Mouse (Mus musculus): Measurements from ENCODE around the gene Mxd1. TPM values are rescaled to one million over a fixed set of nuclear protein-coding genes. Genes with fewer than 3 reads are reported as not detected.

The Mxd1 gene
- polyA plus RNA-seq, 1 experiment from 2014 or later, result 30.4 TPM

DNA sequence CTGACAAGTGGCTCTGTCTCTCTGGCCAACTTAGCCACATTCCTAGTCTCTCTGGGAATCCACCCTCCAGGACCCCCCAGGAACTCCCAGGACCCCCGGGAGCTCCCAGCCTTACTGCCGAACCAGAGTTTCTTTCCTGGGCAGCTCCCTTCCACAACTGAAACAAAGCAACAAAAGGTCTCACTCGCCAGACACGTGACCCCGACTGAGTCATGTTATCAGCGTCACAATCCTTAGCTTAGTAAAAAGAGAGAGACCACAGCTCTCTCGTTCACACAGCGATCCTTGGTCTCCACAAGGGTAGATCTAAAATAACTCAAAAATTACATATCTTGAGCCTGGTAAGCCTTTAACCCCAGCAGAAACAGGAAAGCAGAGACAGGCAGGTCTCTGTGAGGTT lies 27.2 kb downstream of the Mxd1 start:
- H3K27me3 ChIP-seq, result no peaks in the 10 kb centered on the region
- no peak overlapping the region for H3K4me2 ChIP-seq (replicated peaks)
- H3K9ac ChIP-seq, result no peak overlapping the region
- H3K36me3 ChIP-seq, result no peaks in the 10 kb centered on the region
- WGBS, result 62% methylated on average over 8 of the region's 8 CpGs
- ATAC-seq (ENCODE audit: low FRiP score), result no peak
- H3K9me3 ChIP-seq (replicated peaks), result no peaks in the 10 kb centered on the region
- no peak overlapping the region for H3K27ac ChIP-seq
- H3K4me3 ChIP-seq, result no peak overlapping the region
- H3K4me1 ChIP-seq, result no peaks in the 10 kb centered on the region

- no peak overlapping the region for H3K4me3 ChIP-seq
- no peaks in the 10 kb centered on the region for H3K27me3 ChIP-seq
- H3K4me1 ChIP-seq, result no peaks in the 10 kb centered on the region
- H3K27ac ChIP-seq, result no peak overlapping the region
- no peak overlapping the region for H3K4me2 ChIP-seq (replicated peaks)
- 92% methylated on average over 8 of the region's 8 CpGs for WGBS
- no peaks in the 10 kb centered on the region for H3K36me3 ChIP-seq
- ATAC-seq (ENCODE audit: low FRiP score), result no peak
- no peaks in the 10 kb centered on the region for H3K9me3 ChIP-seq (replicated peaks)
- no peak overlapping the region for H3K9ac ChIP-seq
Observed at GRCm38 (mm10) chr6:86640776-86641175, 28.2 kb downstream of the Mxd1 start.

GRCm38 (mm10) chr6:86640161-86640560 lies 28.8 kb downstream of the Mxd1 start:
- H3K9ac ChIP-seq, result no peak overlapping the region
- no peak for ATAC-seq (ENCODE audit: low FRiP score)
- no peaks in the 10 kb centered on the region for H3K27me3 ChIP-seq
- no peaks in the 10 kb centered on the region for H3K4me1 ChIP-seq
- no peaks in the 10 kb centered on the region for H3K9me3 ChIP-seq (replicated peaks)
- H3K4me2 ChIP-seq (replicated peaks), result no peak overlapping the region
- 83% methylated on average over 3 of the region's 3 CpGs for WGBS
- no peak overlapping the region for H3K4me3 ChIP-seq
- no peaks in the 10 kb centered on the region for H3K36me3 ChIP-seq
- no peak overlapping the region for H3K27ac ChIP-seq

GRCm38 (mm10) chr6:86639180-86640160 lies 29.5 kb downstream of the Mxd1 start:
- no peak overlapping the region for H3K9ac ChIP-seq
- H3K4me2 ChIP-seq (replicated peaks), result no peak overlapping the region
- H3K4me3 ChIP-seq, result no peak overlapping the region
- H3K27ac ChIP-seq, result no peak overlapping the region
- no peak for ATAC-seq (ENCODE audit: low FRiP score)
- H3K27me3 ChIP-seq, result no peaks in the 10 kb centered on the region
- WGBS, result 78% methylated on average over 18 of the region's 18 CpGs
- H3K4me1 ChIP-seq, result no peaks in the 10 kb centered on the region
- no peaks in the 10 kb centered on the region for H3K9me3 ChIP-seq (replicated peaks)
- H3K36me3 ChIP-seq, result no peaks in the 10 kb centered on the region

DNA sequence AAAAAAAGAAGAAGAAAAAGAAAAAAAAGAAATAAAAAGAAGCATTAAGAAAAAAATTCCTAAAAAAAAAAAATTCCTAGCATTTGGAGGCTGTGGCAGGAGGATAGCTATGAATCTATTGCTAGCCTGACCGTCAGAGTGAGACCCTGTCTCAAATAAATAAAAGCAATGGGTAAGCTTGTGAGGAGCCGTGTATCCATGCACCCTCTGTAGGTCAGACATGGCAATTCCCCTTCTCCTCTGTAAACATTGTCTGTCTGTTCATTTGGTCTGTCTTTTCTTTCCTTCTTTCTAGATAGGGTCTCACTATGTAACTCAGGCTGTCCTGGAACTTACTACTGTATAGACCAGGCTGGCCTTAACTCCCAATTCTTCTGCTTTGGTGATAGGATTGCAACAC lies 30.5 kb downstream of the Mxd1 start:
- Histone ChIP-seq H3K9me3 (replicated peaks) (no peaks in the 10 kb centered on the region), H3K36me3 (no peaks in the 10 kb centered on the region), H3K4me2 (replicated peaks) (no peak overlapping the region), H3K4me1 (no peaks in the 10 kb centered on the region), H3K9ac (no peak overlapping the region), H3K27ac (no peak overlapping the region), H3K4me3 (no peak overlapping the region), H3K27me3 (no peaks in the 10 kb centered on the region)
- 17% methylated on average over 2 of the region's 2 CpGs for WGBS
- no peak for ATAC-seq (ENCODE audit: low FRiP score)

- H3K4me2 ChIP-seq (replicated peaks), result no peak overlapping the region
- H3K4me3 ChIP-seq, result no peak overlapping the region
- H3K9me3 ChIP-seq (replicated peaks), result no peaks in the 10 kb centered on the region
- 59% methylated on average over 2 of the region's 2 CpGs for WGBS
- H3K36me3 ChIP-seq, result no peaks in the 10 kb centered on the region
- no peaks in the 10 kb centered on the region for H3K27me3 ChIP-seq
- ATAC-seq (ENCODE audit: low FRiP score), result no peak
- no peaks in the 10 kb centered on the region for H3K4me1 ChIP-seq
- H3K27ac ChIP-seq, result no peak overlapping the region
- no peak overlapping the region for H3K9ac ChIP-seq
Observed at GRCm38 (mm10) chr6:86637860-86638259, 31.1 kb downstream of the Mxd1 start.

- Histone ChIP-seq H3K4me3 (no peak overlapping the region), H3K4me1 (no peaks in the 10 kb centered on the region), H3K9me3 (replicated peaks) (no peaks in the 10 kb centered on the region), H3K27ac (no peak overlapping the region), H3K4me2 (replicated peaks) (no peak overlapping the region), H3K27me3 (no peaks in the 10 kb centered on the region), H3K36me3 (no peaks in the 10 kb centered on the region), H3K9ac (no peak overlapping the region)
- 72% methylated on average over 4 of the region's 4 CpGs for WGBS
- no peak for ATAC-seq (ENCODE audit: low FRiP score)
Observed at GRCm38 (mm10) chr6:86637171-86637835, 31.7 kb downstream of the Mxd1 start.

DNA sequence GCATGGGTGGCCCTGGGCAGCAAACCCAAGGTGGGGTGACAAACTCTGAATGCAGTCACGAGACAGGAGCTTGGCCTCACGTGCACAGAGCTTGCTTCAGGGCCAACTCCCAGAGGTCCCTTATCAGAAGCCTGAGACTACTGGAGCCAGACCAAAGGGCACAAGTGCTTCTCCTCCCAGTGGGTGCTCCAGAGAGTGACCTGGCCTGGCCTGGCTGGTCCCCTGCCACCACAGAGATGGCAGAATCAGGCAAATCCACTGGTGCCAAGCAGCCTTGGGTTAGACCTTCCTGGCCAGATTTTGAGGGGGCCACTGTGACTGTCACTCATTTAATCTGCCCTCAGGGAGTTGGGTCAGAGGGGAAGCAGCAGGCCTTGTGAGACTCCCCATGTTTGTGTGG lies 32.5 kb downstream of the Mxd1 start:
- no peaks in the 10 kb centered on the region for H3K36me3 ChIP-seq
- WGBS, result 82% methylated on average over 2 of the region's 2 CpGs
- ATAC-seq (ENCODE audit: low FRiP score), result no peak
- no peak overlapping the region for H3K27ac ChIP-seq
- no peak overlapping the region for H3K9ac ChIP-seq
- H3K4me2 ChIP-seq (replicated peaks), result no peak overlapping the region
- H3K4me3 ChIP-seq, result no peak overlapping the region
- H3K27me3 ChIP-seq, result no peaks in the 10 kb centered on the region
- H3K4me1 ChIP-seq, result no peaks in the 10 kb centered on the region
- no peaks in the 10 kb centered on the region for H3K9me3 ChIP-seq (replicated peaks)

DNA sequence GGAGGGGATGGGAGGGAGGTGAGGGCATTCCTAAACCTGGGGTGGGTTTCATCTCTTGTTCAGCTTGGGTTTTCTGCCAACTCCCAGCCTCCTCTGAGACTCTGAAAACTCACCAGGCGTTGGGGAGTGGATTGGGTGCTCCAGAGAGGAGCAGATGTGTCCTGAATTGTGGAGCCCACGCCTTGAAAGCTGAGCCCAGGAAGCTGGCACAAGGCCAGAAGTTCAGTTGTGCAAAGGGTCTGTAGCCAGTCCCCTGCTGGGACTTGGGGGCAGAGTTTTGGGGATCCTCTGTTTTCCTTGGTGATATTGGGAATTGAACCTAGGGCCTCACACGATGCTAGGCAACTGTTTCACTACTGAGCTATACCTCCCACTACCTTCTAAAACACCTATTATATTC lies 38.8 kb downstream of the Mxd1 start:
- 54% methylated on average over 3 of the region's 3 CpGs for WGBS

GRCm38 (mm10) chr6:86627946-86628345 lies 41.0 kb downstream of the Mxd1 start, which contains the start of gene Asprv1:
TSS of gene Asprv1 (plus strand) at chr6:86628164.
- Histone ChIP-seq H3K27me3 (no peaks in the 10 kb centered on the region), H3K9ac (no peak within 1 kb of the TSS), H3K4me3 (no peak within 1 kb of the TSS), H3K36me3 (no peaks in the 10 kb centered on the region), H3K9me3 (replicated peaks) (no peaks in the 10 kb centered on the region), H3K27ac (no peak within 1 kb of the TSS), H3K4me2 (replicated peaks) (no peak within 1 kb of the TSS), H3K4me1 (0 out of 2 replicates have a peak, but pooled peaks cover 5% of the 10 kb centered on the region)
- 51% methylated on average over 10 of the region's 10 CpGs for WGBS
- no peak for ATAC-seq (ENCODE audit: low FRiP score)

More for the DNA sequence above, 38.8 kb downstream of the Mxd1 start:
- Histone ChIP-seq H3K9ac (no peak overlapping the region), H3K27ac (no peak overlapping the region), H3K27me3 (no peaks in the 10 kb centered on the region), H3K9me3 (replicated peaks) (no peaks in the 10 kb centered on the region), H3K4me3 (no peak overlapping the region), H3K4me1 (0 out of 2 replicates have a peak, but pooled peaks cover 5% of the 10 kb centered on the region), H3K4me2 (replicated peaks) (no peak overlapping the region), H3K36me3 (no peaks in the 10 kb centered on the region)
- no peak for ATAC-seq (ENCODE audit: low FRiP score)

DNA sequence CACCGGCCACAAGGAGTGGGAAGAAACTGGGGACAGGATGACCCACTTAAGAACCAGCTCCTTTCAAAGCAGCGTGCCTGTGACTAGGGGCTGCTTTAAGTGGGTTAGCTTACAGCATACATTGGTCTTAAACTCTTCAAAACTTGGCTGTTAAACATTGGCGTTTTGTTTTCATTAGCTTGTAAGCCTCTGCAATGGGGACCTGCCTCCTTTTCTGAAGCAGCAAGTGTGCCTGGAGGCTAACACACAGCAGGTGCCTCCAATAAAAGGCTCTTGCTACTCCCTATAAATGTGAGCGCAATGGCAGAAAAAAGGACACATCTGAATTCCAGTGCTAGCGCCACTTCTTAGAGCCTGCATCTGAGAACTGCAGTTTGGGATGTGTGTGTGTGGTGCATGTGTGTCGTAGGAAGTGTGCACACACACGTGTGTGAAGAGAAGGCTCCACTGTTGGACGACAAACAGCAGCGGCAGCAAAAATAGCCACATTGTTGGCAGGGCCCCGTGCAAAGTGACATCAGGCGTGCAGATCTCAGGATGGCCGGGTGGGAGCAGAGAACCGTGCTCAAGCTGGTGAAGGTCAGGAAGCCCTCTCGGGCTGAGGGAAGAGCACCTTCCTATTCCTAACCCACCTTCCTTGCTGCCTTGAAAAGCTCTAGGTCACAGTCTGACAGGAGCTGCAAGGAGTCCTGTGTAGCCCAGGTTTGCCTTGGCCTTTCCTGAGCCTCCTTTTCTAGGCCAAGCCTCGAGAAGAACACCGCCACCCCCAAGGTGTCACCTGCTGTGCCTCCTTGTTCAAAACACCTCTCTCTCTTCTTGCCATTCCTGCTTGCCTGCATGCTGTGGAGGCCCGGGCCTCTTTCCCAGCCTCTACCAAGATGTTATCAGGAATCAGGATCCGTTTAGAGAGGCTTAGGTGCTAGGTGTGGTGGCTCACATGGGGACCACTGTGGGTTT lies 44.6 kb downstream of the Mxd1 start:
- H3K36me3 ChIP-seq, result no peaks in the 10 kb centered on the region
- H3K4me1 ChIP-seq, result 0 out of 2 replicates have a peak, but pooled peaks cover 5% of the 10 kb centered on the region
- WGBS, result 67% methylated on average over 18 of the region's 18 CpGs
- no peak overlapping the region for H3K4me2 ChIP-seq (replicated peaks)
- H3K4me3 ChIP-seq, result no peak overlapping the region
- H3K27ac ChIP-seq, result no peak overlapping the region
- H3K9ac ChIP-seq, result no peak overlapping the region
- ATAC-seq (ENCODE audit: low FRiP score), result no peak
- H3K9me3 ChIP-seq (replicated peaks), result no peaks in the 10 kb centered on the region
- no peaks in the 10 kb centered on the region for H3K27me3 ChIP-seq

- Histone ChIP-seq H3K9me3 (replicated peaks) (no peaks in the 10 kb centered on the region), H3K27ac (no peak overlapping the region), H3K4me1 (0 out of 2 replicates have a peak, but pooled peaks cover 2% of the 10 kb centered on the region), H3K36me3 (no peaks in the 10 kb centered on the region), H3K4me2 (replicated peaks) (no peak overlapping the region), H3K27me3 (no peaks in the 10 kb centered on the region), H3K9ac (no peak overlapping the region), H3K4me3 (no peak overlapping the region)
- 86% methylated on average over 4 of the region's 4 CpGs for WGBS
- ATAC-seq (ENCODE audit: low FRiP score), result no peak
Observed at GRCm38 (mm10) chr6:86623201-86623600, 45.8 kb downstream of the Mxd1 start.

All from hindbrain, embryonic 12.5 days (tissue).